Mouse (Mus musculus): ENCODE measurements around the gene Klf7. TPM values are rescaled to one million over a fixed set of nuclear protein-coding genes. Genes with fewer than 3 reads are reported as not detected.

Gene Klf7
- total and polyA plus RNA-seq, 2 experiments from 2014 or later = 61.5 to 154 TPM

DNA sequence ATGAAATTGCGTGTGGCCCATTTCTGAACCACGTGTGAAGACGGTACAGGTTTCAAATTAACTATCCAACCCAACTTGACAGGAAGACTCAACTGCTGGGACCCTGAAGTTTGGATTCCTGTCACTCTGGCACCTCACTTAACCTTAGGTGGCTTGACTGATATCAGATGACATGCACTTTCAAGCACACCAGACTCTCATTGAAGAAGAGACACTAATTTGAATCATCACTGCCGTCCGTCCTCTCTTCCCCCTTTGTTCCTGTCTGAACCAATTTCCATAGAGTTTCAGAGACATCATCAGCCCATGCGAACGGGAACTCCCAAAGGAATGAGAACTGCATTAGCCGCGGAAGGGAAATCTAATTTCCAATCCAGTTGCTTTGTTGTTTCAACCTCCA, 30.5 kb downstream of the Klf7 start:
- H3K27ac ChIP-seq (ENCODE audit: low read depth, low read length) = no peak overlapping the region
- ATAC-seq (no peak), DNase-seq (no peak)
- H3K4me1 ChIP-seq (ENCODE audit: insufficient read depth) = peaks cover 17% of the 10 kb centered on the region
- H3K4me2 ChIP-seq (ENCODE audit: low read depth) = no peak overlapping the region
- no peaks in the 10 kb centered on the region for H3K36me3 ChIP-seq (ENCODE audit: insufficient read depth)
- H3K9ac ChIP-seq = no peak overlapping the region
- no peaks in the 10 kb centered on the region for H3K27me3 ChIP-seq (ENCODE audit: insufficient read depth, low read length)
- WGBS = 65% methylated on average over 9 of the region's 9 CpGs
- H3K9me3 ChIP-seq (ENCODE audit: low read length) = no peaks in the 10 kb centered on the region
- no peak for TF ChIP-seq CTCF (IDR thresholded peaks at IDR 0.05; ENCODE audit: low read depth)
- no peak overlapping the region for H3K4me3 ChIP-seq (ENCODE audit: low read depth, low read length)

DNA sequence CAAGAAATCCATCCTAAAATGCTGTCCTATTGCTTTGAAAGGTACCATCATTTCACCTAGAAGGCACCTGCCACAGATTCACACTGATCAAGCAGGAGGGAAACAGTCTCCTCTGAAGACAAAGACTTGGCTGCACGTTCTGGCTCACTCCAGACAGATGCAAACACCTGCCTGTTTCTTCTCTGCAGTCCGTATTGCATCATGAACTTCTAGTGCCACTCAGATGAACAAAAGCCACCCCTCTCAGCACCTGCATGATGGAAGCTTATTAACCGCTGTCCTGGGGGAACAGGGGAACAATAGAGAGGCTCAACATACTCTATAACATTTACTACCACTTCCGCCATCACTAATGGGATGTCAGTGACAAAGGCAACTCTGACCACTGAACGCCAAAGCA, 31.5 kb downstream of the Klf7 start:
- no peak overlapping the region for H3K9ac ChIP-seq
- H3K4me3 ChIP-seq (ENCODE audit: low read depth, low read length) = no peak overlapping the region
- H3K4me2 ChIP-seq (ENCODE audit: low read depth) = no peak overlapping the region
- H3K4me1 ChIP-seq (ENCODE audit: insufficient read depth) = peaks cover 17% of the 10 kb centered on the region
- H3K27ac ChIP-seq (ENCODE audit: low read depth, low read length) = no peak overlapping the region
- H3K27me3 ChIP-seq (ENCODE audit: insufficient read depth, low read length) = no peaks in the 10 kb centered on the region
- ATAC-seq (no peak), DNase-seq (no peak)
- no peaks in the 10 kb centered on the region for H3K36me3 ChIP-seq (ENCODE audit: insufficient read depth)
- H3K9me3 ChIP-seq (ENCODE audit: low read length) = no peaks in the 10 kb centered on the region
- 66% methylated on average over 5 of the region's 5 CpGs for WGBS
- TF ChIP-seq CTCF (IDR thresholded peaks at IDR 0.05; ENCODE audit: low read depth) = no peak

DNA sequence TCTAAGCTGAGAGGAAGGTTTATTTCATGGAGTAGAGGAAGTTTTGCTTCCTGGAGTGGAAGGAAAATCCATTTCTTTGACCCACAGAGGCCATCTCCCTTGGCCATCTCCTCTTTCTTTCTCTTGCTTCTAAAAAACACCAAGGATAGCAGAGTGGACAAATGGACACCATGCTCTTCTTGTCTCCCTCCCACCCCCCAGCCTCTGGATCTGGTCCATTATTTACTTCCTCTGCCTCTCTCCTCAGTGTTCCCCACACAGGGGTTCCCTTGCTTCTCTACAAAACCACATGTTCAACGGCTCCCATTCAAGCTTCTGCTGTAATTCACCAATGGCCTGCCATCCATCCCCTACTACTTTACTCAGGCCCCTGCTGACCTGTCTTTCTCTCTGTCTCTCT, 32.4 kb downstream of the Klf7 start:
- no peak for ATAC-seq

DNA sequence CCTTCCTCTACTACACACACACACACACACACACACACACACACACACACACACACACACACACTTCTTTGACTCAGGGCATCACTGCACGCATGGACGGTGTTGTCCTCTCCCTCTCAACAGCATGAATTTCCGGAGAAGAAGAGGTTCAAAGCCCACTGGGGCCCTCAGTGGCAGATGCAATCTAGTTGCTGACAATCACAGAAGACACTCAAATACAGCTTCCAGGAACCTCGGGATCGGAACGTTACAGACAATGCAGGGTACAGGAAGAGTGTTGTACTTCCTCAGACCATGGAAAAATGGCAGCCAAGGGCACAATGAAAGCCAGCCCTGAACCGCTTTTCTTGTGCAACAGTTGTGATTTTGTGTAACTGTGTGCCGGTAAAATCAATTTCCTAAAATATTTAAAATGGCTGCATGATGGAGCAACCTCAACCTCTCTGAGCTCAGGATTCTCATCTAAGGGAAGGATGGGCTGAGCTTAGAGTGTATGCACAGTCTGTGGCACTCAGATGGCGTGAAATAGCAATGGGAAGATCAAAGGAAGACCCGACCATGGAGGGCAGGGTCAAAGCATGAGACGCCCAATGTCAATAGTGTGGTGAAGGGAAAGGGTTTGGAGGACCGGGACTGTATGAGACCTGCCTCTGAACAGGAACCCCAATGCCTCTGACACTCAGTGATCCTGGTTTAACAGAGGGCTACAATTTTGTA, 33.3 kb downstream of the Klf7 start:
- ATAC-seq (no peak; the same call in 1 of the 2 replicates), DNase-seq (no peak)
- H3K27me3 ChIP-seq (ENCODE audit: insufficient read depth, low read length) = no peaks in the 10 kb centered on the region
- H3K4me2 ChIP-seq (ENCODE audit: low read depth) = peak overlapping the region; percentile 37
- H3K36me3 ChIP-seq (ENCODE audit: insufficient read depth) = no peaks in the 10 kb centered on the region
- H3K27ac ChIP-seq (ENCODE audit: low read depth, low read length) = peak overlapping the region; percentile 69
- TF ChIP-seq CTCF (IDR thresholded peaks at IDR 0.05; ENCODE audit: low read depth) = no peak
- WGBS = 65% methylated on average over 12 of the region's 12 CpGs
- no peak overlapping the region for H3K4me3 ChIP-seq (ENCODE audit: low read depth, low read length)
- no peaks in the 10 kb centered on the region for H3K9me3 ChIP-seq (ENCODE audit: low read length)
- peaks cover 20% of the 10 kb centered on the region for H3K4me1 ChIP-seq (ENCODE audit: insufficient read depth)
- H3K9ac ChIP-seq = no peak overlapping the region

More for the DNA sequence above, 32.4 kb downstream of the Klf7 start:
- H3K9me3 ChIP-seq (ENCODE audit: low read length) = no peaks in the 10 kb centered on the region
- 75% methylated on average over 1 of the region's 1 CpGs for WGBS
- no peaks in the 10 kb centered on the region for H3K36me3 ChIP-seq (ENCODE audit: insufficient read depth)
- no peaks in the 10 kb centered on the region for H3K27me3 ChIP-seq (ENCODE audit: insufficient read depth, low read length)
- H3K4me2 ChIP-seq (ENCODE audit: low read depth) = no peak overlapping the region
- DNase-seq = no peak
- peaks cover 17% of the 10 kb centered on the region for H3K4me1 ChIP-seq (ENCODE audit: insufficient read depth)
- TF ChIP-seq CTCF (IDR thresholded peaks at IDR 0.05; ENCODE audit: low read depth) = no peak
- no peak overlapping the region for H3K27ac ChIP-seq (ENCODE audit: low read depth, low read length)
- H3K9ac ChIP-seq = no peak overlapping the region
- no peak overlapping the region for H3K4me3 ChIP-seq (ENCODE audit: low read depth, low read length)

DNA sequence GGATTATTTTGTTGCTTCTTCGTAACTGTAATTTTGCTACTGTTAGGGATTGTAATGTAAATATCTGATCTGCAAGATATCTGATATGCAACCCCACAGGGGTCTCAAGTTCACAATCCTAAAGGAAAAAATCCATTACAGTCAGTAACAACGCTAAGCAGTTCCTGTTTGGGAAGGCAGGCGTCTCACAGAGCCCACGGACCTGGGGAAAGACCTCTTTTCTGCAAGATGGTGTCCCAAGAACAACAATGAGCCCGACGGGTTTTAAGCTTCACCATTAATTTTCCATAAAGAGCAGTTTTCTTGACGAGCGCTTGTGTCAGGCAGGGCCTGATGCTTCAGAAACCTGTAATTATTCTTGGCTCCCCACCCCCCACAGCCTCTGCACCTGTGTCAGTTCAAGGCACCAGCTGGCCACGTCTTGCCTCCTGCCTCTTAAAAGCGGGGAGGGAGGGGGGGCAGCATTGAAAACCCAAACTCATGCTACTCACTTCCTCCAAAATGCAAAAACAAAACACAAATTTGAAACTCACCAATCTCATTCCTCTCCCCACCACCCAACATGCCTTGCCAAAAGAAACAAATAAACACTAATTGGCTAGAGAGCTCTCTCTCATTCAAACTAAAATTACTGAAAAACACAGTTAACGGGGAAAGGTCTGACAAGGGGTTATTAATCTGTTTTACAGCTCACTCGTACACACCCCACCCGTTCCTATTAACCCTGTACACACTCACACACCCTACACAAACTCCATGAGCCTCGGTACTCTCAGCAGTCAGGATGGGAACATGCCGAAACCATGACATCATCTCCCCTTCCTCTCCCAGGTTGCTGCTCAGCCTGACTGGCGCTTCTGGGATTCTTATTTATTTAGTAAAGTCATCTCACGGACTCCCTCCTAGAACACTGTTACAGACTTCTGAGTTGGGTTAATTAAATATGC, 34.2 kb downstream of the Klf7 start:
- H3K27ac ChIP-seq (ENCODE audit: low read depth, low read length) = peak overlapping the region; percentile 74
- no peaks in the 10 kb centered on the region for H3K27me3 ChIP-seq (ENCODE audit: insufficient read depth, low read length)
- H3K4me3 ChIP-seq (ENCODE audit: low read depth, low read length) = no peak overlapping the region
- ATAC-seq = peak; percentile 88
- TF ChIP-seq CTCF (IDR thresholded peaks at IDR 0.05; ENCODE audit: low read depth) = peak; percentile 44
- H3K4me2 ChIP-seq (ENCODE audit: low read depth) = peak overlapping the region; percentile 37
- H3K4me1 ChIP-seq (ENCODE audit: insufficient read depth) = peaks cover 21% of the 10 kb centered on the region
- no peaks in the 10 kb centered on the region for H3K36me3 ChIP-seq (ENCODE audit: insufficient read depth)
- no peaks in the 10 kb centered on the region for H3K9me3 ChIP-seq (ENCODE audit: low read length)
- 8% methylated on average over 17 of the region's 17 CpGs for WGBS
- DNase-seq = peak; percentile 66
- H3K9ac ChIP-seq = no peak overlapping the region

DNA sequence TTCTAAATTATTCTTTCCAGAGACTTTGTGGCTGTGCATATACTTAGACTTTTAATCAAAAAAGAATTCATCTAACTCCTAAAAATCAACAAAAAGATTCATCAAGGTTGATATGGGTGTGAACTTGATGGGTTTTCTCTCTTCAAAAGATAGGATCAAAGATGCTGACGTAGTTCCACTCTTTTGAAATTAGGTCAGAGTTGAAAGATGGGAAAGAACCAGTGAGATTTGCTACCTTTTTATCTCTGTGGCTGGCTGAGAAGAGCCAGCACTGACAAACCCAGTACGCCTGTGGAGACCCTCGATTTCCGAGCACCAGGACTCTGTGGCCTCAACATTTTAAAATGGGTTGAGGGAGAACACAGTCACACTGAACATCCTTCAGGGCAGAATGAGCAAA, 36.2 kb downstream of the Klf7 start:
- TF ChIP-seq CTCF (IDR thresholded peaks at IDR 0.05; ENCODE audit: low read depth) = no peak
- no peak overlapping the region for H3K4me2 ChIP-seq (ENCODE audit: low read depth)
- H3K4me3 ChIP-seq (ENCODE audit: low read depth, low read length) = no peak overlapping the region
- H3K36me3 ChIP-seq (ENCODE audit: insufficient read depth) = no peaks in the 10 kb centered on the region
- H3K9ac ChIP-seq = no peak overlapping the region
- no peak overlapping the region for H3K27ac ChIP-seq (ENCODE audit: low read depth, low read length)
- DNase-seq (no peak), ATAC-seq (no peak)
- H3K27me3 ChIP-seq (ENCODE audit: insufficient read depth, low read length) = no peaks in the 10 kb centered on the region
- no peaks in the 10 kb centered on the region for H3K9me3 ChIP-seq (ENCODE audit: low read length)
- 91% methylated on average over 4 of the region's 4 CpGs for WGBS
- peaks cover 21% of the 10 kb centered on the region for H3K4me1 ChIP-seq (ENCODE audit: insufficient read depth)

DNA sequence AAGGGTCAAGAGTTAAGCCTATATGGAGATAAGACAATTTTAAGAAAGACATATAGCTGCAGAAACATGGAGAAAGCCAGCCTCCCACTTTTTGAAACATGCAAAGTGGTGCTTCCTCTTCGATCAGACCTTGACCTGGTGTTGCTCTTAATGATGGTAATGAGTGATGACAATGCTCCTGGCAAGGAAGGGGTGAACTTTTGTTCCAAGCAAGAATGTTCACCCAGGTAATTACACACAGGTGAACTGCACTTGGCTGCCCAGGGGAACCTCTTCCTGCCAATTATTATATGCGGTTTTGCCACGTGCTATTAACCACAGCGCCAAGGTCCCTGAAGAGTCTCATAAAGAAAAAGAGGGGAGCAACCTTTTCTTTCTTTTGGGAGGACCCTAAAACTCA, 36.7 kb downstream of the Klf7 start:
- DNase-seq = no peak
- H3K27me3 ChIP-seq (ENCODE audit: insufficient read depth, low read length) = no peaks in the 10 kb centered on the region
- H3K4me1 ChIP-seq (ENCODE audit: insufficient read depth) = peaks cover 21% of the 10 kb centered on the region
- H3K27ac ChIP-seq (ENCODE audit: low read depth, low read length) = no peak overlapping the region
- no peak overlapping the region for H3K4me3 ChIP-seq (ENCODE audit: low read depth, low read length)
- H3K4me2 ChIP-seq (ENCODE audit: low read depth) = no peak overlapping the region
- WGBS = 86% methylated on average over 4 of the region's 4 CpGs
- no peak for TF ChIP-seq CTCF (IDR thresholded peaks at IDR 0.05; ENCODE audit: low read depth)
- no peaks in the 10 kb centered on the region for H3K36me3 ChIP-seq (ENCODE audit: insufficient read depth)
- no peak overlapping the region for H3K9ac ChIP-seq
- H3K9me3 ChIP-seq (ENCODE audit: low read length) = no peaks in the 10 kb centered on the region
- no peak for ATAC-seq

Measured in forebrain, postnatal 0 days (tissue).